Mouse (Mus musculus): ENCODE data around the gene Wdtc1. TPM values are rescaled to one million over a fixed set of nuclear protein-coding genes. Genes with fewer than 3 reads are reported as not detected.

Gene Wdtc1
- polyA plus RNA-seq, 1 experiment from 2014 or later, result 12.0 TPM

Small RNA genes lying within 50 kb of the gene (microRNA-seq; reads per million reads assigned to microRNA genes)
- 2.4 reads per million, percentile 11 among the genes with 10 or more reads in this experiment for gene Mir5122

Other genes with a start within 250 kb of the Wdtc1 start
- gene Wasf2, start 223.0 kb downstream of the Wdtc1 start, polyA plus RNA-seq (2015; fragmentation: Nextera tagmentation; extraction: Ambion mirVana), result 107 and 109 TPM in 2 replicates
- 7.8 and 8.2 TPM in 2 replicates for gene Cd164l2, start 141.3 kb downstream of the Wdtc1 start, polyA plus RNA-seq (2015; fragmentation: Nextera tagmentation; extraction: Ambion mirVana)
- 0.09 and 0.12 TPM in 2 replicates for gene Gpr3, start 140.9 kb downstream of the Wdtc1 start, polyA plus RNA-seq (2015; fragmentation: Nextera tagmentation; extraction: Ambion mirVana)
- gene Map3k6, start 112.7 kb downstream of the Wdtc1 start, polyA plus RNA-seq (2015; fragmentation: Nextera tagmentation; extraction: Ambion mirVana), result 4.0 and 4.3 TPM in 2 replicates
- 0.96 and 1.8 TPM in 2 replicates for gene Sytl1, start 90.4 kb downstream of the Wdtc1 start, polyA plus RNA-seq (2015; fragmentation: Nextera tagmentation; extraction: Ambion mirVana)
- 77.3 and 85.7 TPM in 2 replicates for gene Tmem222, start 75.7 kb downstream of the Wdtc1 start, polyA plus RNA-seq (2015; fragmentation: Nextera tagmentation; extraction: Ambion mirVana)
- 7.5 and 8.3 TPM in 2 replicates for gene Slc9a1, start 16.2 kb upstream of the Wdtc1 start, polyA plus RNA-seq (2015; fragmentation: Nextera tagmentation; extraction: Ambion mirVana)
- 1.2 and 1.3 TPM in 2 replicates for gene Tent5b, start 126.7 kb upstream of the Wdtc1 start, polyA plus RNA-seq (2015; fragmentation: Nextera tagmentation; extraction: Ambion mirVana)
- 0.64 and 1.0 TPM in 2 replicates for gene Trnp1, start 145.1 kb upstream of the Wdtc1 start, polyA plus RNA-seq (2015; fragmentation: Nextera tagmentation; extraction: Ambion mirVana)
- gene Kdf1, start 165.5 kb upstream of the Wdtc1 start, polyA plus RNA-seq (2015; fragmentation: Nextera tagmentation; extraction: Ambion mirVana), result 22.0 and 22.4 TPM in 2 replicates
- gene Nudc, start 192.5 kb upstream of the Wdtc1 start, polyA plus RNA-seq (2015; fragmentation: Nextera tagmentation; extraction: Ambion mirVana), result 334 and 359 TPM in 2 replicates
- 0.44 and 0.64 TPM in 2 replicates for gene Nr0b2, start 199.9 kb upstream of the Wdtc1 start, polyA plus RNA-seq (2015; fragmentation: Nextera tagmentation; extraction: Ambion mirVana)
- gene Gpatch3, start 221.3 kb upstream of the Wdtc1 start, polyA plus RNA-seq (2015; fragmentation: Nextera tagmentation; extraction: Ambion mirVana), result 7.4 and 7.8 TPM in 2 replicates
- gene Gpn2, start 230.9 kb upstream of the Wdtc1 start, polyA plus RNA-seq (2015; fragmentation: Nextera tagmentation; extraction: Ambion mirVana), result 19.8 and 20.3 TPM in 2 replicates
- gene Sfn, start 248.7 kb upstream of the Wdtc1 start, polyA plus RNA-seq (2015; fragmentation: Nextera tagmentation; extraction: Ambion mirVana), result 9.8 and 13.3 TPM in 2 replicates

All from kidney, embryonic 15.5 days (tissue).